Mouse (Mus musculus): ENCODE results near the gene Aven. TPM values are rescaled to one million over a fixed set of nuclear protein-coding genes. Genes with fewer than 3 reads are reported as not detected.

Gene Aven
- polyA plus RNA-seq, 1 experiment from 2014 or later = 3.2 TPM

DNA sequence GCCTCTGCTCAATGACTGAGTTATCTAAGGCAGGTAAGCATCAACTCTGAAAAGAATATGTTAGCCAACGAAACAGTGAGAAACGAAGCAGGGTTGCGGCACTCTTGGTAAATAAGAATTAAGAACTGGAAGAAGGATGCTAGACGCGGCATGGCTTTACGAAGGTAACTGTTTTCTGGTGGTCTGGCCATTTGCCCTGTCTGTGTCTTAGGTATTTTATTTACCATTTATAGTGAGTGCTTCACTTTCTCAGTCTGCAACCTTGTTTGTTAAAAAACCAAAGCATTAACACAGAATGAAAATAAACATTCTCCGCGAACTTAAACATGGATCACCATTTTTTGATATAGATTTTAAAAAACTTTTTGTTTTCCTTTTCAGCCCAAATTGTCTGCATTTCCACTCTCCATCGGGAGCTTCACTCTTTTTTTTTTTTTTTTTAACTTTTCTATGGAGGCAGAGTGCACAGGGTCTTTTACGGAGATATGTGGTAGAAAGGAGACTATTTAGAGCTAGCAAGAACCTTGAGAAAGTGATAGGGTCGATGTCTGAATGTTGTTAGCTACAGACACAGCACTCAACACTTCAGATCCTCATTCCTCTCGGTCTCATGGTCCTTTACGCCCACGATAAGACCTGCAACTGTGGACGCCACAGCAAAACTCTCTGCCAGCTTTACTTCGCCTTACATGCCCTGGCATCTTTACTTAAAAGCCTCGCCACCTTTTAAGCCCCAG, 38.5 kb upstream of the Aven start:
- ATAC-seq (no peak; the same call in 1 of the 2 replicates), DNase-seq (no peak)
- Histone ChIP-seq H3K4me3 (ENCODE audit: low read depth, low read length) (peak overlapping the region; percentile 70), H3K9me3 (ENCODE audit: low read length) (no peaks in the 10 kb centered on the region), H3K4me2 (ENCODE audit: low read depth, low read length) (peak overlapping the region; percentile 68), H3K36me3 (replicated peaks; ENCODE audit: insufficient read depth, low read length) (no peaks in the 10 kb centered on the region), H3K27me3 (ENCODE audit: insufficient read depth, low read length) (no peaks in the 10 kb centered on the region), H3K4me1 (ENCODE audit: insufficient read depth) (peaks cover 3% of the 10 kb centered on the region; the same call in 1 of the 2 replicates), H3K27ac (ENCODE audit: low read depth) (peak overlapping the region; percentile 78), H3K9ac (replicated peaks) (peak overlapping the region; percentile 79)
- TF ChIP-seq CTCF (IDR thresholded peaks at IDR 0.05; ENCODE audit: low read depth) (no peak), EP300 (IDR thresholded peaks at IDR 0.05; ENCODE audit: low read depth) (no peak)
- WGBS (ENCODE audit: insufficient replicate concordance) = 28% methylated on average over 17 of the region's 17 CpGs

DNA sequence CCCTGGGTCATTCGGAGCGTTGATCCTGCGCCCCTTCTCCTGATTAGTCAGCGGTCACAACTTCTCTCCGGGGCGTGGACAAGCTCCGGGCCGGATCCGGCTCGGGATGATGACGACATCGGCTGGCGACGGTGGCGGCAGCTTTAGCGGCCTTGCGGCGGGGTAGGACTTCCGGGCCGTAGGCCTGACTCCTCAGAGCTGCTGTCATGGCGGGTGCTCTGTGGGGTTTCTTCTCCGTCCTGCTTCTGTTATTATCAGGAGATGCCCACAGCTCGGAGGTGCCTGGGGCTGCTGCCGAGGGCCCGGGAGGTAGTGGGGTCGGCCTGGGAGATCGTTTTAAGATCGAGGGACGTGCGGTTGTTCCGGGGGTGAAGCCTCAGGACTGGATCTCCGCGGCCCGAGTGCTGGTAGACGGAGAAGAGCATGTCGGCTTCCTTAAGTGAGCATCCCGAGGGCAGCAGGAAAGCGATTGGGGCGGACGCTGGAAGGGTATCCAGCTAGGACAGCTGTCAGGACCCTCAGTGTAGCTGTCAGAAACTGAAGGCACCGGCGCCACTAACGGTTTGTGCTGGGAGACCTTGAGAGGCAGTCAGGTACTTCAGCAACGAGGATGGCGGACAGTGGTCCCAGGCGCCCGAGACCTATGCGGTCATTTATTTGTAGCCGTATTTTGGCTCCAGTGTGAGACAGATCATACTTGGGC, 37.8 kb upstream of the Aven start, which contains the start of gene Emc7:
Emc7 (plus strand) TSS at position 136 of the 703 bp plus-strand sequence.
- Histone ChIP-seq H3K4me2 (ENCODE audit: low read depth, low read length) (peak within 1 kb of the TSS; percentile 79), H3K27ac (ENCODE audit: low read depth) (peak within 1 kb of the TSS; percentile 78), H3K36me3 (replicated peaks; ENCODE audit: insufficient read depth, low read length) (peaks cover 2% of the 10 kb centered on the region; the same call in 1 of the 2 replicates), H3K9me3 (ENCODE audit: low read length) (no peaks in the 10 kb centered on the region), H3K4me1 (ENCODE audit: insufficient read depth) (peaks cover 3% of the 10 kb centered on the region; the same call in 1 of the 2 replicates), H3K27me3 (ENCODE audit: insufficient read depth, low read length) (no peaks in the 10 kb centered on the region), H3K9ac (replicated peaks) (peak within 1 kb of the TSS; percentile 79), H3K4me3 (ENCODE audit: low read depth, low read length) (peak within 1 kb of the TSS; percentile 70)
- DNase-seq = peak; percentile 99
- 1% methylated on average over 49 of the region's 49 CpGs for WGBS (ENCODE audit: insufficient replicate concordance)
- TF ChIP-seq EP300 (IDR thresholded peaks at IDR 0.05; ENCODE audit: low read depth) = peak; percentile 30; the same call in 1 of the 2 replicates
- TF ChIP-seq CTCF (IDR thresholded peaks at IDR 0.05; ENCODE audit: low read depth) = no peak
- ATAC-seq = peak; percentile 100

- H3K4me2 ChIP-seq (ENCODE audit: low read depth, low read length) = no peak overlapping the region
- TF ChIP-seq EP300 (IDR thresholded peaks at IDR 0.05; ENCODE audit: low read depth) (no peak), CTCF (IDR thresholded peaks at IDR 0.05; ENCODE audit: low read depth) (no peak)
- no peaks in the 10 kb centered on the region for H3K27me3 ChIP-seq (ENCODE audit: insufficient read depth, low read length)
- ATAC-seq (no peak), DNase-seq (no peak)
- H3K4me3 ChIP-seq (ENCODE audit: low read depth, low read length) = no peak overlapping the region
- H3K4me1 ChIP-seq (ENCODE audit: insufficient read depth) = peaks cover 1% of the 10 kb centered on the region; the same call in 1 of the 2 replicates
- H3K9ac ChIP-seq (replicated peaks) = no peak overlapping the region
- H3K27ac ChIP-seq (ENCODE audit: low read depth) = no peak overlapping the region
- H3K36me3 ChIP-seq (replicated peaks; ENCODE audit: insufficient read depth, low read length) = peaks cover 26% of the 10 kb centered on the region
- H3K9me3 ChIP-seq (ENCODE audit: low read length) = no peaks in the 10 kb centered on the region
- 83% methylated on average over 3 of the region's 3 CpGs for WGBS (ENCODE audit: insufficient replicate concordance)
Measured at GRCm38 (mm10) chr2:112460557-112460956, 32.2 kb upstream of the Aven start.

GRCm38 (mm10) chr2:112469542-112469941, 23.2 kb upstream of the Aven start:
- Histone ChIP-seq H3K4me1 (ENCODE audit: insufficient read depth) (no peaks in the 10 kb centered on the region), H3K27me3 (ENCODE audit: insufficient read depth, low read length) (no peaks in the 10 kb centered on the region), H3K36me3 (replicated peaks; ENCODE audit: insufficient read depth, low read length) (peaks cover 35% of the 10 kb centered on the region), H3K4me3 (ENCODE audit: low read depth, low read length) (no peak overlapping the region), H3K9ac (replicated peaks) (no peak overlapping the region), H3K27ac (ENCODE audit: low read depth) (no peak overlapping the region), H3K9me3 (ENCODE audit: low read length) (no peaks in the 10 kb centered on the region), H3K4me2 (ENCODE audit: low read depth, low read length) (no peak overlapping the region)
- DNase-seq = no peak
- TF ChIP-seq EP300 (IDR thresholded peaks at IDR 0.05; ENCODE audit: low read depth) (no peak), CTCF (IDR thresholded peaks at IDR 0.05; ENCODE audit: low read depth) (no peak)
- ATAC-seq = no peak

GRCm38 (mm10) chr2:112470961-112471381, 21.8 kb upstream of the Aven start:
- WGBS (ENCODE audit: insufficient replicate concordance) = 83% methylated on average over 5 of the region's 5 CpGs

DNA sequence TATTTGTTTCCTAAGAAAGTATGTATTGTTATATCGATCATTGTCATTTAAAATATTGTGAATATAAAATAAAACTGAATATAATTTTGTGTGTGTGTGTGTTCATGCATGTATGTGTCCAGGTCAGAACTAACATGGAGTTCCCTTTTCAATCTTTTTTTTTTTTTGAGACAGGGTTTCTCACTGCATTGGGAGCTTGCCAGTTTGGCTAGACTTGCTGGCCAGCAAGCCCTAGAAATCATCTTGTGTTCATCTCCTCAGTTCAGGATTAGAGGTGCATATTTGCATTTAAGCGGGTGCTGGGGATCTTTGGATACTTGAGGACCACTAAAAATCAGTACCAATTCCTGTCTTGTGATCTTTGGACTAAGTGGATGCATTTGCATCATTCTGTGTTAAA, 20.7 kb upstream of the Aven start:
- DNase-seq (no peak), ATAC-seq (no peak)
- Histone ChIP-seq H3K4me1 (ENCODE audit: insufficient read depth) (no peaks in the 10 kb centered on the region), H3K27me3 (ENCODE audit: insufficient read depth, low read length) (no peaks in the 10 kb centered on the region), H3K36me3 (replicated peaks; ENCODE audit: insufficient read depth, low read length) (peaks cover 20% of the 10 kb centered on the region), H3K27ac (ENCODE audit: low read depth) (no peak overlapping the region), H3K4me3 (ENCODE audit: low read depth, low read length) (no peak overlapping the region), H3K4me2 (ENCODE audit: low read depth, low read length) (no peak overlapping the region), H3K9me3 (ENCODE audit: low read length) (no peaks in the 10 kb centered on the region), H3K9ac (replicated peaks) (no peak overlapping the region)
- 79% methylated on average over 2 of the region's 2 CpGs for WGBS (ENCODE audit: insufficient replicate concordance)
- TF ChIP-seq CTCF (IDR thresholded peaks at IDR 0.05; ENCODE audit: low read depth) (no peak), EP300 (IDR thresholded peaks at IDR 0.05; ENCODE audit: low read depth) (no peak)

More at GRCm38 (mm10) chr2:112470961-112471381, 21.8 kb upstream of the Aven start:
- Histone ChIP-seq H3K27ac (ENCODE audit: low read depth) (no peak overlapping the region), H3K4me1 (ENCODE audit: insufficient read depth) (no peaks in the 10 kb centered on the region), H3K4me2 (ENCODE audit: low read depth, low read length) (no peak overlapping the region), H3K27me3 (ENCODE audit: insufficient read depth, low read length) (no peaks in the 10 kb centered on the region), H3K36me3 (replicated peaks; ENCODE audit: insufficient read depth, low read length) (peaks cover 31% of the 10 kb centered on the region), H3K9ac (replicated peaks) (no peak overlapping the region), H3K4me3 (ENCODE audit: low read depth, low read length) (no peak overlapping the region), H3K9me3 (ENCODE audit: low read length) (no peaks in the 10 kb centered on the region)
- no peak for DNase-seq
- ATAC-seq = no peak
- TF ChIP-seq CTCF (IDR thresholded peaks at IDR 0.05; ENCODE audit: low read depth) = no peak
- TF ChIP-seq EP300 (IDR thresholded peaks at IDR 0.05; ENCODE audit: low read depth) = no peak

All from liver, postnatal 0 days (tissue).